Mouse (Mus musculus) liver, postnatal 0 days (tissue): ENCODE results near the gene Lmo3.

Experiments
- CTCF ChIP-seq: sonication (generic); IDR thresholded peaks from 2 replicates; pipeline ENCODE4 v1.5.1; 2016; ENCODE audit warnings: antibody characterized with exemption, low read depth
- EP300 ChIP-seq: IDR thresholded peaks from 2 replicates; pipeline ENCODE4 v1.6.1; 2016; ENCODE audit warnings: antibody characterized with exemption, low read depth, mild to moderate bottlenecking

- no peak for TF ChIP-seq CTCF
- no peak for TF ChIP-seq EP300
These were observed 193.4 kb downstream of the Lmo3 start for GRCm38 (mm10) chr6:138388168-138388936.
